Mouse (Mus musculus): ENCODE measurements at regions not wholly inside any gene's neighbourhood (a gene's known extent, or its start where the extent isn't known, plus 50 kb on each side); places are given as distances from the start of the nearest gene placed in this dataset.

DNA sequence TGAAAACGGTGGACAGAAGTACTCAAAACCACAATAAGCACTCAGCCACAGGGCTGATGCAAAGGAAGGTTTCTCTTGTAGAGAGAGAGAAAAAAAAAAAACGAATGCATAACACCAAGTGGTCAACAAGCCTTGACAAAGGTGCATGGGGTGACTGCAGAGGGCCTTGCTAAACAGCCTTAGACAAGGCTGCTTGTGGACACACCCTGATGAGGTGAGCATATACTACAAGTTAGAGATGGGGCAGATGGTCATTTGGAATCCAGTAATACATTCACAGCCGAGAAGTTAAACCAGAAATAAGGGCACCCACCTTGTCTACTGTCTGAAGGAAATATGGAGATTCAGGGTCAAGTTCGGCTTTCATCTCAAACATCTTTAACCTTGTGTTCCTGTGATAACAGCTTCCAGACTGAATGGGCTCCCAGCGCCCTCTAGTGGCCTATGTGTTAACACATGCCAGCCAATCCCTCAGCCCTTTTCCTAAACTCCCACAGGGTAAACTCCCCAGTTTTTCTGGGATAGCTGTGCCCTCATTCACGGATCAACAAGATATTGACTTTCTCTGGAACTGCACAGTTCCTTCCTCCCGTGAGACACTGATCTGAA, 150.7 kb downstream of the Ptger3 start:
- Histone ChIP-seq H3K4me3 (ENCODE audit: low read depth, low read length) (no peak overlapping the region), H3K27ac (ENCODE audit: low read depth, low read length) (no peak overlapping the region), H3K36me3 (ENCODE audit: control insufficient read depth, insufficient read depth) (no peaks in the 10 kb centered on the region), H3K9me3 (ENCODE audit: control insufficient read depth) (no peaks in the 10 kb centered on the region), H3K9ac (ENCODE audit: low read depth, low read length) (no peak overlapping the region), H3K4me1 (replicated peaks; ENCODE audit: control insufficient read depth, insufficient read depth, low read length) (no peaks in the 10 kb centered on the region), H3K4me2 (replicated peaks; ENCODE audit: low read depth) (no peak overlapping the region), H3K27me3 (replicated peaks; ENCODE audit: control insufficient read depth, insufficient read depth, low read length) (no peaks in the 10 kb centered on the region)
- no peak for ATAC-seq
- 17% methylated on average over 7 of the region's 7 CpGs for WGBS
- peak; percentile 95 for TF ChIP-seq CTCF (IDR thresholded peaks at IDR 0.05; ENCODE audit: low read depth)

DNA sequence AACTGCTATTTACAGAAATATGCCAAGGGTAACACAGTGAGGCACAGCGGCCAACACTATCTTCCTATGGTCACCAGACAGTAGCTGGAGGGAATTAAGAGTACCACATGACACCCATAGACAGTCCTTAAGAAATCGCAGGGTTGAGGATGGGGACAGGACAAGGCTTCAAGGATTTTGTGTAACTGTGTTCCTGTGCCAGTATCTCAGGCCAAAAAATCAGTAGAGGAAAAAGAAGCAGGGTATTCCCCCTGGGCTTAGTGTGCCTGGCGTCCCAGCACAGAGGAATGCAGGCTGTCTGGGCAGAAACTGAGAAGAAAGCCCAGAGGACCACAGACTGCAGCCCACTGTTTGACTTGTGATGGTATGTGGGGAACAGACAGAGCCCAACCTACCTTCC, 147.3 kb downstream of the Ptger3 start:
- TF ChIP-seq CTCF (IDR thresholded peaks at IDR 0.05; ENCODE audit: low read depth) = no peak
- H3K27me3 ChIP-seq (replicated peaks; ENCODE audit: control insufficient read depth, insufficient read depth, low read length) = no peaks in the 10 kb centered on the region
- WGBS = 73% methylated on average over 3 of the region's 3 CpGs
- H3K9me3 ChIP-seq (ENCODE audit: control insufficient read depth) = no peaks in the 10 kb centered on the region
- no peaks in the 10 kb centered on the region for H3K4me1 ChIP-seq (replicated peaks; ENCODE audit: control insufficient read depth, insufficient read depth, low read length)
- no peak overlapping the region for H3K9ac ChIP-seq (ENCODE audit: low read depth, low read length)
- H3K4me2 ChIP-seq (replicated peaks; ENCODE audit: low read depth) = no peak overlapping the region
- ATAC-seq = no peak
- no peak overlapping the region for H3K4me3 ChIP-seq (ENCODE audit: low read depth, low read length)
- no peak overlapping the region for H3K27ac ChIP-seq (ENCODE audit: low read depth, low read length)
- H3K36me3 ChIP-seq (ENCODE audit: control insufficient read depth, insufficient read depth) = no peaks in the 10 kb centered on the region

DNA sequence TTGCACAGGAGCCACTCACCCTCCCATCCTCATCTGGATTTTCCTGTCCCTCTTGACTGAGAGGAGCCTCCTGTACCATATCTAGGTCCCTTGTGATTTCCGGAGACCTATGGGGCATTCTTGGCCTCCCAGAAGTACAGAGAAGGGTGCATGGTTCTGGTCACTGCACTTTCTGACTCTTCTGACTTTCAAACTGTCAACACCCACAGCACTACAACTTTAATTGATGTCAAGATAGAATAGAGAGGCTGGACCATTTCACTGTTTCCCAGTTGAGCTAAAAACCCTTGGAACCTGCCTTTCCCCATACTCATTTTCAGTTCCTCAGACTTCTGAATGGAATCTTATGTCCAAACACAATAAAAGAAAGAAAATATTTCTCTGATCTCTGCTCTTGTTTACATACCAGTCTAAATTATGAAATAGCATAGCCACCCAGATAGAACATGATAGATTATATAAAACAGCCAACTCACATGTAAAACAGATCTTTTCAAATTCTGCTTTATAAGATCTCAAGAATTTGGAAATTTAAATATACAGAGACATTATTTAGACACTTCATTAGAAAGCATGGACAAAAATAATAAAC, 144.2 kb downstream of the Ptger3 start:
- H3K9me3 ChIP-seq (ENCODE audit: control insufficient read depth) = no peaks in the 10 kb centered on the region
- 85% methylated on average over 1 of the region's 1 CpGs for WGBS
- H3K27ac ChIP-seq (ENCODE audit: low read depth, low read length) = no peak overlapping the region
- H3K4me1 ChIP-seq (replicated peaks; ENCODE audit: control insufficient read depth, insufficient read depth, low read length) = no peaks in the 10 kb centered on the region
- TF ChIP-seq CTCF (IDR thresholded peaks at IDR 0.05; ENCODE audit: low read depth) = no peak
- no peak overlapping the region for H3K9ac ChIP-seq (ENCODE audit: low read depth, low read length)
- no peak overlapping the region for H3K4me3 ChIP-seq (ENCODE audit: low read depth, low read length)
- H3K36me3 ChIP-seq (ENCODE audit: control insufficient read depth, insufficient read depth) = no peaks in the 10 kb centered on the region
- H3K4me2 ChIP-seq (replicated peaks; ENCODE audit: low read depth) = no peak overlapping the region
- ATAC-seq = no peak
- H3K27me3 ChIP-seq (replicated peaks; ENCODE audit: control insufficient read depth, insufficient read depth, low read length) = no peaks in the 10 kb centered on the region

GRCm38 (mm10) chr3:157699961-157700360, 133.3 kb downstream of the Ptger3 start:
- no peak overlapping the region for H3K9ac ChIP-seq (ENCODE audit: low read depth, low read length)
- no peaks in the 10 kb centered on the region for H3K9me3 ChIP-seq (ENCODE audit: control insufficient read depth)
- H3K27ac ChIP-seq (ENCODE audit: low read depth, low read length) = no peak overlapping the region
- H3K4me2 ChIP-seq (replicated peaks; ENCODE audit: low read depth) = no peak overlapping the region
- no peaks in the 10 kb centered on the region for H3K4me1 ChIP-seq (replicated peaks; ENCODE audit: control insufficient read depth, insufficient read depth, low read length)
- no peaks in the 10 kb centered on the region for H3K27me3 ChIP-seq (replicated peaks; ENCODE audit: control insufficient read depth, insufficient read depth, low read length)
- no peak for TF ChIP-seq CTCF (IDR thresholded peaks at IDR 0.05; ENCODE audit: low read depth)
- no peaks in the 10 kb centered on the region for H3K36me3 ChIP-seq (ENCODE audit: control insufficient read depth, insufficient read depth)
- ATAC-seq = no peak
- H3K4me3 ChIP-seq (ENCODE audit: low read depth, low read length) = no peak overlapping the region

DNA sequence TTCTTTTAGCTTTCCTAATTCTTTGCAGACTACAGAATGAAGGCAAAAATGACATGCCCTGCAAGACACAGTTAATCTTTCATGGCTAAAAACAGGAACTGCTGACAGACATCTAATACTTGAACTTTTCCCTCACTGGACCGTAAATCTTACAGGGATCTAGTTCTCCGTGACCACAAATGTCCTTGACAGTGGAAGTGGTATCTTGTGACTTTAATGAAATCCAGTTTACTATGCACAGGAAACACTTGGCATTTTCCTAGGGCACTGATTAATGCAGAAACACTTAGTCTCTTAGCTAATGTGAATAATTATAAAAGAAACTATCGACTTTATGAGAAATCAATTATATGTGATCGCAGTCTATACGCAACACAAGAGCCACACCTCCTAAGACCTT, 131.8 kb downstream of the Ptger3 start:
- H3K27me3 ChIP-seq (replicated peaks; ENCODE audit: control insufficient read depth, insufficient read depth, low read length) = no peaks in the 10 kb centered on the region
- H3K9ac ChIP-seq (ENCODE audit: low read depth, low read length) = no peak overlapping the region
- H3K4me3 ChIP-seq (ENCODE audit: low read depth, low read length) = no peak overlapping the region
- H3K4me1 ChIP-seq (replicated peaks; ENCODE audit: control insufficient read depth, insufficient read depth, low read length) = no peaks in the 10 kb centered on the region
- no peak for ATAC-seq
- no peak for TF ChIP-seq CTCF (IDR thresholded peaks at IDR 0.05; ENCODE audit: low read depth)
- no peaks in the 10 kb centered on the region for H3K36me3 ChIP-seq (ENCODE audit: control insufficient read depth, insufficient read depth)
- WGBS = 68% methylated on average over 5 of the region's 5 CpGs
- H3K27ac ChIP-seq (ENCODE audit: low read depth, low read length) = no peak overlapping the region
- H3K4me2 ChIP-seq (replicated peaks; ENCODE audit: low read depth) = no peak overlapping the region
- no peaks in the 10 kb centered on the region for H3K9me3 ChIP-seq (ENCODE audit: control insufficient read depth)

DNA sequence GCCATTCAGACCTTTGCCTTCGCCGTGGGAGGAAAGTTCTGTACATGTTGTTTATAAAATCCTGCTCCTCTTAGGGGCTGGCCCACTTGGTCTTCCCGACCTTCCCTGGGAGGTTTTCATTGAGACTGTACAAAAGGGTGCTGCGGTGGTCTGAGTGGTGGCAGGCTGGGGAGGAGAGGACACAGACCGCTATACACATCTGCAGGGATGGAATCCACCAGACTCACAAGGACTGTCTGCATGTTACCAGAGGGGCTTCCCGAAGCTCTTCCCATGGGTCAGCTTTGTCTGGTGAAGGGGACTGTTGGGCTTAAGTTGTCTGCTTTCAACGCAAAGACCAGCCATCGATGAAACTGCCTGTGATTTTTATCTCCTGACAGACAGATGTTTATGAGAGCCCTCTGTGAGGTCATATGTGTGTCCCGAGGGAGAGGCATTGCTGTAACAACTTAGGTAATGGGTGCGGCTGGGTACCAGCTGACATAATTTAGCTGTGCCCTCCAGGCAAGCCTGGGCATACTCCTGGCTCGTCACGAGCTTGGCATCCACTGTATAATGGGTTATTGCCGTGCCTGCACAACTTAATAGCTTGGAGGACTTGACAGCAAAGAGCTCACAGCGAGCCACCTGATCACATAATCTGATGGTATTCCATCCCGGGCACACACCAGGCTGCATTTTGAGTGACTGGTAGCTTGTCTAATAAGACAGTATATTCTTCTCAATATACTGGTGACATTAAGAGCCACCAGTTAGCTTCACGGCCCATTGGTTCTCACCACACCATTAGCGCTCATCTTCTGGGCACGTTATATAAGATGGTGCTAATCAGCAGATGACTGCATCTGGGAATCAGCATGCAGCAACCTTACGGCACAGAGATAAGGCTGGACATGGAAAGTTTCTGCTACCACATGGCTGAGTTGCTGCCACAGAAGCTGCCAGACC, 128.7 kb downstream of the Ptger3 start:
- Histone ChIP-seq H3K27ac (ENCODE audit: low read depth, low read length) (no peak overlapping the region), H3K9ac (ENCODE audit: low read depth, low read length) (no peak overlapping the region), H3K27me3 (replicated peaks; ENCODE audit: control insufficient read depth, insufficient read depth, low read length) (no peaks in the 10 kb centered on the region), H3K36me3 (ENCODE audit: control insufficient read depth, insufficient read depth) (no peaks in the 10 kb centered on the region), H3K4me3 (ENCODE audit: low read depth, low read length) (no peak overlapping the region), H3K9me3 (ENCODE audit: control insufficient read depth) (no peaks in the 10 kb centered on the region), H3K4me1 (replicated peaks; ENCODE audit: control insufficient read depth, insufficient read depth, low read length) (no peaks in the 10 kb centered on the region), H3K4me2 (replicated peaks; ENCODE audit: low read depth) (no peak overlapping the region)
- no peak for TF ChIP-seq CTCF (IDR thresholded peaks at IDR 0.05; ENCODE audit: low read depth)
- 72% methylated on average over 19 of the region's 19 CpGs for WGBS
- no peak for ATAC-seq
